ENCODE assay signal across 9 mouse cellular contexts in the genomic region with DNA sequence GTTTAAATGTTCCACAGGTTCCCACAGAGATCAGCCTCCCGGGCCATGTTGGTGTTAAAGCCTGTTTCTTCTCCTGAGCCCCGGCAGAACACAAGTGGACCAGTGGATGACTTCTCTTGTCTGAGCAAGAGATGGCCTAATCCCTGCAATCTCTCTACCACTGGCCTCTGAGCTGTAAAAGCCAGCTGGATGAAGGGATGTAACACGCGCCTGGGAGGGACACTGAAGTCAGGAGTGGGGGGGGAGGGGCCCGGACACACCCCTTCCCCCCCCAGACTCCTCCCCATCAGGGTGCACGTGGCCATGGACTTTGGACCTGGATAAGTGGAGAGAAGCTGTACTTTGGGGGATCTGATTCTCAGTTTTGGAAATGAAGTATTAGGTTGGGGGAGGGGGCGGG. TPM values are rescaled to one million over a fixed set of nuclear protein-coding genes. Genes with fewer than 3 reads are reported as not detected.
DNase-seq lines count a peak whose midpoint lies in the region; ATAC-seq and TF ChIP-seq lines count a peak whose summit lies in the region.
"Had no signal": no experiment of that assay in that cellular context is flagged by ENCODE, and none has a peak within 500 bp of the region (broad histone marks: within the 10 kb centered on the region; RNA-seq: fewer than 3 reads in every experiment).

No protein-coding gene starts in this region.

- peak overlapping the region; percentile 71 for H3K4me3 ChIP-seq in erythroblast, embryonic 14.5 days (replicated peaks)
- peak overlapping the region; percentile 50 to 52 for H3K4me3 ChIP-seq in MEL (ENCODE audit: control insufficient read depth in 1 of 2, insufficient read depth in 1 of 2, low read depth in 2 of 2, low read length in 2 of 2)
- H3K4me3 ChIP-seq in forebrain, embryonic 14.5 days (ENCODE audit: low read depth, low read length) = 0 out of 2 replicates have a peak overlapping the region, but pooled peaks have one; percentile 51
- H3K4me3 ChIP-seq in kidney, embryonic 14.5 days (ENCODE audit: low read length) = peak overlapping the region; percentile 51
- peak overlapping the region; percentile 44 for H3K4me3 ChIP-seq in macrophage (ENCODE audit: inconsistent target)

- no peak for TF ChIP-seq RAD21 in MEL (IDR thresholded peaks at IDR 0.05; ENCODE audit: low read depth, low read length)

- peak overlapping the region; percentile 52 for H3K27ac ChIP-seq in MEL (ENCODE audit: control insufficient read depth, low read depth, low read length)
- no peak overlapping the region for H3K27ac ChIP-seq in forebrain, embryonic 14.5 days (ENCODE audit: low read depth, low read length)
- peak overlapping the region; percentile 80; the same call in 1 of the 2 replicates for H3K27ac ChIP-seq in kidney, embryonic 14.5 days (ENCODE audit: low read depth, low read length)
- peak overlapping the region; percentile 83 for H3K27ac ChIP-seq in macrophage

- DNase-seq in MEL (ENCODE audit: low read depth, low spot score) = peak; percentile 77
- no peak for DNase-seq in forebrain, embryonic 14.5 days (ENCODE audit: low spot score)
- no peak for DNase-seq in left cerebral cortex, adult 9 months (ENCODE audit: low spot score in 2 of 2)
- no peak for DNase-seq in cerebellum, postnatal 36 days

- no peaks in the 10 kb centered on the region for H3K27me3 ChIP-seq in erythroblast, embryonic 14.5 days (ENCODE audit: control insufficient read depth)
- H3K27me3 ChIP-seq in MEL (ENCODE audit: control insufficient read depth in 1 of 2, insufficient read depth in 2 of 2, low read length in 2 of 2) = no peaks in the 10 kb centered on the region
- no peaks in the 10 kb centered on the region for H3K27me3 ChIP-seq in forebrain, embryonic 14.5 days (replicated peaks; ENCODE audit: control insufficient read depth, insufficient read depth, low read length)
- H3K27me3 ChIP-seq in kidney, embryonic 14.5 days (ENCODE audit: control insufficient read depth, insufficient read depth, low read length) = no peaks in the 10 kb centered on the region

- H3K36me3 ChIP-seq in erythroblast, embryonic 14.5 days (ENCODE audit: control insufficient read depth) = peaks cover 10% of the 10 kb centered on the region
- peaks cover 0 to 33% of the 10 kb centered on the region in 2 experiments; a peak in 2 of 4 replicates for H3K36me3 ChIP-seq in MEL (ENCODE audit: control insufficient read depth in 1 of 2, insufficient read depth in 2 of 2, low read length in 2 of 2)
- H3K36me3 ChIP-seq in forebrain, embryonic 14.5 days (ENCODE audit: control insufficient read depth, insufficient read depth, low read length) = no peaks in the 10 kb centered on the region
- no peaks in the 10 kb centered on the region for H3K36me3 ChIP-seq in kidney, embryonic 14.5 days (ENCODE audit: control insufficient read depth, insufficient read depth, low read length)
- H3K36me3 ChIP-seq in macrophage (ENCODE audit: inconsistent target) = no peaks in the 10 kb centered on the region

- TF ChIP-seq EP300 in MEL (IDR thresholded peaks at IDR 0.05; ENCODE audit: low read depth in 1 of 2, low read length in 2 of 2) = no peak

- no peak for TF ChIP-seq CTCF in MEL (IDR thresholded peaks at IDR 0.05 in 2 of 3, conservative IDR thresholded peaks at IDR 0.05 in 1 of 3; ENCODE audit: control insufficient read depth in 1 of 3, insufficient read depth in 1 of 3, low read depth in 2 of 3, low read length in 3 of 3, poor library complexity in 1 of 3, severe bottlenecking in 1 of 3)

- no peak for ATAC-seq in erythroblast, adult 5-6 weeks (replicated peaks; ENCODE audit: low FRiP score, poor library complexity, severe bottlenecking)
- no peak for ATAC-seq in forebrain, embryonic 14.5 days
- no peak for ATAC-seq in kidney, embryonic 14.5 days (ENCODE audit: low FRiP score, low TSS enrichment)

- peak overlapping the region; percentile 73 for H3K4me2 ChIP-seq in forebrain, embryonic 14.5 days (ENCODE audit: low read length)
- peak overlapping the region; percentile 34 for H3K4me2 ChIP-seq in kidney, embryonic 14.5 days (replicated peaks; ENCODE audit: low read depth, low read length)

- peak overlapping the region; percentile 70 for H3K9ac ChIP-seq in MEL (ENCODE audit: control insufficient read depth, low read depth, low read length, poor library complexity, severe bottlenecking)
- H3K9ac ChIP-seq in forebrain, embryonic 14.5 days (ENCODE audit: low read length) = no peak overlapping the region
- no peak overlapping the region for H3K9ac ChIP-seq in kidney, embryonic 14.5 days (ENCODE audit: low read depth, low read length)

- H3K4me1 ChIP-seq in erythroblast, embryonic 14.5 days (ENCODE audit: control insufficient read depth) = peaks cover 84% of the 10 kb centered on the region
- peaks cover 27 to 33% of the 10 kb centered on the region in 2 experiments for H3K4me1 ChIP-seq in MEL (ENCODE audit: control insufficient read depth in 1 of 2, insufficient read depth in 2 of 2, low read length in 2 of 2)
- peaks cover 9% of the 10 kb centered on the region for H3K4me1 ChIP-seq in forebrain, embryonic 14.5 days (ENCODE audit: control insufficient read depth, insufficient read depth, low read length)
- H3K4me1 ChIP-seq in kidney, embryonic 14.5 days (ENCODE audit: control insufficient read depth, insufficient read depth, low read length) = peaks cover 29% of the 10 kb centered on the region

- WGBS in forebrain, embryonic 14.5 days = 16% methylated on average over 7 of the region's 7 CpGs
- WGBS in kidney, embryonic 14.5 days = 19% methylated on average over 7 of the region's 7 CpGs
- 29% methylated on average over 5 of the region's 7 CpGs for WGBS in macrophage (ENCODE audit: missing documents)

- TF ChIP-seq POLR2A in MEL (IDR thresholded peaks at IDR 0.05; ENCODE audit: control insufficient read depth in 1 of 2, insufficient read depth in 1 of 2, low read depth in 1 of 2, low read length in 2 of 2, poor library complexity in 1 of 2) = no peak

- H3K9me3 ChIP-seq in erythroblast, embryonic 14.5 days (ENCODE audit: control insufficient read depth, low read length) = no peaks in the 10 kb centered on the region
- no peaks in the 10 kb centered on the region for H3K9me3 ChIP-seq in MEL (replicated peaks; ENCODE audit: insufficient read depth, low read length)
- no peaks in the 10 kb centered on the region for H3K9me3 ChIP-seq in forebrain, embryonic 14.5 days (replicated peaks; ENCODE audit: control insufficient read depth, low read length)
- H3K9me3 ChIP-seq in kidney, embryonic 14.5 days (ENCODE audit: control insufficient read depth, low read length) = no peaks in the 10 kb centered on the region

- no peaks in the 10 kb centered on the region for H3K79me2 ChIP-seq in MEL (ENCODE audit: control insufficient read depth, insufficient read depth, low read length, poor library complexity)
- H3K79me2 ChIP-seq in macrophage (ENCODE audit: inconsistent target) = peaks cover 34% of the 10 kb centered on the region

RNA-seq across cellular contexts. Expression of a gene that starts 1.2 kb away (rescaled TPM):
- 6.7 and 7.3 TPM in 2 replicates for polyA plus RNA-seq in erythroblast, embryonic 14.5 days (2012)
- 9.0 and 10.2 TPM in 2 replicates for total RNA-seq in erythroblast, adult 5-6 weeks (2015; ENCODE audit: low replicate concordance)
- total RNA-seq in erythroblast, adult 5-6 weeks (2017; ENCODE audit: low replicate concordance) = 11.4 and 17.0 TPM in 2 replicates
- 41.1 and 41.9 TPM in 2 replicates for total RNA-seq in MEL (2012; rRNA removed)
- polyA plus RNA-seq in MEL (2012; ENCODE audit: insufficient read depth in 1 of 2, insufficient read length in 2 of 2, low read depth in 1 of 2, low replicate concordance in 2 of 2, missing spikeins in 1 of 2) (10 to 100 TPM in 1 of 2 experiments, not detected in 1; 44.3 TPM), macrophage (2018) (43.2 to 95.3 TPM (median 69.7 TPM) in 3 replicates)
- 23.5 and 23.8 TPM in 2 replicates for polyA plus RNA-seq in forebrain, embryonic 14.5 days (2014; fragmentation: Nextera tagmentation; extraction: Ambion mirVana)
- polyA plus RNA-seq in kidney, embryonic 14.5 days (2014; fragmentation: Nextera tagmentation; extraction: Ambion mirVana) = 43.8 and 55.3 TPM in 2 replicates
- 100 to 1,000 TPM in 15 of 26 experiments, 10 to 100 TPM in 11; 45.4 to 224 (median 114) TPM for total RNA-seq in macrophage (2018; cell fraction: chromatin; rRNA removed)
- total RNA-seq in macrophage (2018; cell fraction: cytosol; rRNA removed) = 100 to 1,000 TPM in 15 of 26 experiments, 10 to 100 TPM in 11; 59.2 to 141 (median 104) TPM
- total RNA-seq in macrophage (2018; cell fraction: nucleus; rRNA removed) = 100 to 1,000 TPM in 25 of 26 experiments, 10 to 100 TPM in 1; 92.8 to 256 (median 179) TPM

RNA-seq across cellular contexts. Expression of a gene that starts 32.9 kb away (rescaled TPM):
- polyA plus RNA-seq in erythroblast, embryonic 14.5 days (2012) = not detected in 2 replicates
- total RNA-seq in erythroblast, adult 5-6 weeks (2015; ENCODE audit: low replicate concordance) = not detected in 2 replicates
- total RNA-seq in erythroblast, adult 5-6 weeks (2017; ENCODE audit: low replicate concordance) = not detected in 2 replicates
- total RNA-seq in MEL (2012; rRNA removed) = not detected in 2 replicates
- polyA plus RNA-seq in MEL (2012; ENCODE audit: insufficient read depth in 1 of 2, insufficient read length in 2 of 2, low read depth in 1 of 2, low replicate concordance in 2 of 2, missing spikeins in 1 of 2) = not detected
- polyA plus RNA-seq in forebrain, embryonic 14.5 days (2014; fragmentation: Nextera tagmentation; extraction: Ambion mirVana) = not detected in 2 replicates
- not detected in 2 replicates for polyA plus RNA-seq in kidney, embryonic 14.5 days (2014; fragmentation: Nextera tagmentation; extraction: Ambion mirVana)
- 1 to 10 TPM in 10 of 26 experiments, under 1 TPM in 11, not detected in 5; 0.29 to 1.9 (median 0.99) TPM for total RNA-seq in macrophage (2018; cell fraction: chromatin; rRNA removed)
- under 1 TPM in 11 of 26 experiments, not detected in 15; 0.04 to 0.20 (median 0.11) TPM for total RNA-seq in macrophage (2018; cell fraction: cytosol; rRNA removed)
- 1 to 10 TPM in 9 of 26 experiments, under 1 TPM in 16, not detected in 1; 0.17 to 2.3 (median 0.68) TPM for total RNA-seq in macrophage (2018; cell fraction: nucleus; rRNA removed)
- not detected in 3 replicates for polyA plus RNA-seq in macrophage (2018)
- total RNA-seq: adrenal gland, adult 18-20 months had no signal

RNA-seq across cellular contexts. Expression of a gene that starts 39.9 kb away (rescaled TPM):
- 0.01 TPM in 1 of 2 replicates, not detected in the other for polyA plus RNA-seq in erythroblast, embryonic 14.5 days (2012)
- total RNA-seq in erythroblast, adult 5-6 weeks (2015; ENCODE audit: low replicate concordance) = not detected in 2 replicates
- not detected in 2 replicates for total RNA-seq in erythroblast, adult 5-6 weeks (2017; ENCODE audit: low replicate concordance)
- total RNA-seq in MEL (2012; rRNA removed) = not detected in 2 replicates
- not detected for polyA plus RNA-seq in MEL (2012; ENCODE audit: insufficient read depth in 1 of 2, insufficient read length in 2 of 2, low read depth in 1 of 2, low replicate concordance in 2 of 2, missing spikeins in 1 of 2)
- not detected in 2 replicates for polyA plus RNA-seq in forebrain, embryonic 14.5 days (2014; fragmentation: Nextera tagmentation; extraction: Ambion mirVana)
- polyA plus RNA-seq in kidney, embryonic 14.5 days (2014; fragmentation: Nextera tagmentation; extraction: Ambion mirVana) = not detected in 2 replicates
- under 1 TPM in 14 of 26 experiments, not detected in 12; 0.20 to 0.59 (median 0.38) TPM for total RNA-seq in macrophage (2018; cell fraction: chromatin; rRNA removed)
- total RNA-seq in macrophage (2018; cell fraction: cytosol; rRNA removed) = under 1 TPM in 1 of 26 experiments, not detected in 25; 0.06 TPM
- total RNA-seq in macrophage (2018; cell fraction: nucleus; rRNA removed) = 1 to 10 TPM in 1 of 26 experiments, under 1 TPM in 13, not detected in 12; 0.12 to 1.3 (median 0.29) TPM
- 0.16 TPM in 1 of 3 replicates, not detected in the others for polyA plus RNA-seq in macrophage (2018)

RNA-seq across cellular contexts. Expression of a gene that starts 42.1 kb away (rescaled TPM):
- 0.02 and 0.16 TPM in 2 replicates for polyA plus RNA-seq in erythroblast, embryonic 14.5 days (2012)
- 18.6 and 25.4 TPM in 2 replicates for total RNA-seq in erythroblast, adult 5-6 weeks (2015; ENCODE audit: low replicate concordance)
- 14.8 and 28.9 TPM in 2 replicates for total RNA-seq in erythroblast, adult 5-6 weeks (2017; ENCODE audit: low replicate concordance)
- 30.8 and 31.8 TPM in 2 replicates for total RNA-seq in MEL (2012; rRNA removed)
- 100 to 1,000 TPM in 1 of 2 experiments, 10 to 100 TPM in 1; 16.7 to 132 TPM for polyA plus RNA-seq in MEL (2012; ENCODE audit: insufficient read depth in 1 of 2, insufficient read length in 2 of 2, low read depth in 1 of 2, low replicate concordance in 2 of 2, missing spikeins in 1 of 2)
- polyA plus RNA-seq in forebrain, embryonic 14.5 days (2014; fragmentation: Nextera tagmentation; extraction: Ambion mirVana) = 56.6 and 64.7 TPM in 2 replicates
- 27.6 and 51.1 TPM in 2 replicates for polyA plus RNA-seq in kidney, embryonic 14.5 days (2014; fragmentation: Nextera tagmentation; extraction: Ambion mirVana)
- 100 to 1,000 TPM; 129 to 309 (median 199) TPM for total RNA-seq in macrophage (2018; cell fraction: chromatin; rRNA removed)
- total RNA-seq in macrophage (2018; cell fraction: cytosol; rRNA removed) = 10 to 100 TPM; 24.0 to 35.5 (median 29.5) TPM
- 100 to 1,000 TPM in 24 of 26 experiments, 10 to 100 TPM in 2; 79.4 to 227 (median 142) TPM for total RNA-seq in macrophage (2018; cell fraction: nucleus; rRNA removed)
- 20.8 to 33.5 TPM (median 22.4 TPM) in 3 replicates for polyA plus RNA-seq in macrophage (2018)

RNA-seq across cellular contexts. Expression of a gene that starts 58.2 kb away (rescaled TPM):
- not detected in 2 replicates for polyA plus RNA-seq in erythroblast, embryonic 14.5 days (2012)
- total RNA-seq in erythroblast, adult 5-6 weeks (2015; ENCODE audit: low replicate concordance) = 0.84 and 2.3 TPM in 2 replicates
- 3.1 and 5.7 TPM in 2 replicates for total RNA-seq in erythroblast, adult 5-6 weeks (2017; ENCODE audit: low replicate concordance)
- total RNA-seq in MEL (2012; rRNA removed) = not detected in 2 replicates
- polyA plus RNA-seq in MEL (2012; ENCODE audit: insufficient read depth in 1 of 2, insufficient read length in 2 of 2, low read depth in 1 of 2, low replicate concordance in 2 of 2, missing spikeins in 1 of 2) = under 1 TPM in 1 of 2 experiments, not detected in 1; 0.03 TPM
- polyA plus RNA-seq in forebrain, embryonic 14.5 days (2014; fragmentation: Nextera tagmentation; extraction: Ambion mirVana) = 0.37 TPM in 1 of 2 replicates, not detected in the other
- 1.6 and 3.1 TPM in 2 replicates for polyA plus RNA-seq in kidney, embryonic 14.5 days (2014; fragmentation: Nextera tagmentation; extraction: Ambion mirVana)
- total RNA-seq in macrophage (2018; cell fraction: chromatin; rRNA removed) = under 1 TPM in 3 of 26 experiments, not detected in 23; 0.16 to 0.29 (median 0.23) TPM
- under 1 TPM in 13 of 26 experiments, not detected in 13; 0.03 to 0.21 (median 0.05) TPM for total RNA-seq in macrophage (2018; cell fraction: cytosol; rRNA removed)
- under 1 TPM in 2 of 26 experiments, not detected in 24; 0.20 to 0.57 TPM for total RNA-seq in macrophage (2018; cell fraction: nucleus; rRNA removed)
- polyA plus RNA-seq in macrophage (2018) = 0.06 TPM in 1 of 3 replicates, not detected in the others
